Mouse (Mus musculus) CH12.LX (cell line): ENCODE results near the gene Wnt7a.

ENCODE experiments used
- CTCF ChIP-seq, 2 experiments: IDR thresholded peaks in 1 of 2; conservative IDR thresholded peaks in 1 of 2; 2 replicates each; pipeline ENCODE4 v1.5.1; 2011 to 2012; ENCODE audit warnings: low read depth in 2 of 2, low read length in 2 of 2, improper control_type of control experiment in 1 of 2, inconsistent platforms in 1 of 2, mild to moderate bottlenecking in 1 of 2, moderate library complexity in 1 of 2
- KAT2A ChIP-seq: IDR thresholded peaks from 2 replicates; pipeline ENCODE4 v1.6.1; 2012; ENCODE audit warnings: low read length, improper control_type of control experiment, inconsistent platforms; ENCODE audit not compliant: insufficient replicate concordance
- USF2 ChIP-seq: conservative IDR thresholded peaks from 2 replicates; pipeline ENCODE4 v1.6.1; 2011; ENCODE audit warnings: low read depth, low read length, improper control_type of control experiment
- ZC3H11A ChIP-seq: IDR thresholded peaks from 2 replicates; pipeline ENCODE4 v1.6.1; 2012; ENCODE audit warnings: low read depth, mild to moderate bottlenecking, inconsistent platforms, low read length, improper control_type of control experiment

- TF ChIP-seq CTCF (conservative IDR thresholded peaks at IDR 0.05 in 1 of 2, IDR thresholded peaks at IDR 0.05 in 1 of 2; ENCODE audit: low read depth in 2 of 2, low read length in 2 of 2) (no peak), USF2 (no peak), ZC3H11A (no peak), KAT2A (no peak)
Measured at GRCm38 (mm10) chr6:91379871-91380270, 31.3 kb downstream of the Wnt7a start.
